Comparison of ENCODE assay signal across 11 mouse cellular contexts in the genomic region with DNA sequence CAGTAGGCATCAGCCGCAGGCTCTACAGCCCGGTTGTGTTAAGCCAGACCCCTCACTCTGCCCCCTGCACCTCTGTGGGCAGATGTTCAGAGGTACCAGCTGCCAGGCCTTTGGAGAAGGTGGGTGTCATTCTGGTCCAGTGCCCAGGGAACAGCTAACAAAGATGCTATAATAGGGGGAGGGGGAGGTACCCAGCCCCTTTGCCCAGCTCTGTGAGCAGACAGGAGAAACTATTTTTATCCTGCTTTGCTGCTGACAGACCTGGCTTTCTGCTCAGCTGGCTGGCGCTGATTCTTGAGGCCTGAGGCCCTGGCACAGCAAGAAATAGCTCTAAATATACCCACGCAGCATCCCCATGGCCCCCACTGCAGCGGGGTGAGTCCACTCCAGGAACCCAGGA. TPM values are rescaled to one million over a fixed set of nuclear protein-coding genes. Genes with fewer than 3 reads are reported as not detected.
DNase-seq lines count a peak whose midpoint lies in the region; ATAC-seq and TF ChIP-seq lines count a peak whose summit lies in the region.
"Had no signal": no experiment of that assay in that cellular context is flagged by ENCODE, and none has a peak within 500 bp of the region (broad histone marks: within the 10 kb centered on the region; RNA-seq: fewer than 3 reads in every experiment).

No protein-coding gene starts in this region.

- peak; percentile 39 to 61 for DNase-seq in left cerebral cortex, adult 18-20 months (ENCODE audit: low spot score in 2 of 2)
- DNase-seq in left cerebral cortex, adult 11 months (ENCODE audit: low spot score): no peak
- DNase-seq in gastrocnemius, postnatal 25 days: peak; percentile 35
- no peak for DNase-seq in hindbrain, embryonic 10.5 days (ENCODE audit: low spot score)
- no peak for DNase-seq in thymus, adult 2 months
- DNase-seq: cerebellum, adult 11 months; liver, postnatal 0 days had no signal

- TF ChIP-seq POLR2A in thymus, adult 2 months (IDR thresholded peaks at IDR 0.05; ENCODE audit: control insufficient read depth, extremely low read depth, insufficient read depth, low read length, poor library complexity): no peak

- H3K36me3 ChIP-seq in hindbrain, embryonic 10.5 days: peaks cover 28% of the 10 kb centered on the region; the same call in 1 of the 2 replicates
- peaks cover 55% of the 10 kb centered on the region for H3K36me3 ChIP-seq in neural tube, embryonic 13.5 days
- no peaks in the 10 kb centered on the region for H3K36me3 ChIP-seq in thymus, adult 2 months (ENCODE audit: control insufficient read depth, insufficient read depth, low read length)
- no peaks in the 10 kb centered on the region for H3K36me3 ChIP-seq in kidney, embryonic 14.5 days (ENCODE audit: control insufficient read depth, insufficient read depth, low read length)

- H3K27ac ChIP-seq in hindbrain, embryonic 10.5 days: 0 out of 2 replicates have a peak overlapping the region, but pooled peaks have one; percentile 23
- peak overlapping the region; percentile 71 for H3K27ac ChIP-seq in neural tube, embryonic 13.5 days (replicated peaks)
- H3K27ac ChIP-seq in thymus, adult 2 months (ENCODE audit: control insufficient read depth, insufficient read depth, low read length): no peak overlapping the region
- no peak overlapping the region for H3K27ac ChIP-seq in kidney, embryonic 14.5 days (ENCODE audit: low read depth, low read length)

- H3K27me3 ChIP-seq in hindbrain, embryonic 10.5 days (ENCODE audit: insufficient read depth, poor library complexity, severe bottlenecking): peaks cover 85% of the 10 kb centered on the region
- no peaks in the 10 kb centered on the region for H3K27me3 ChIP-seq in neural tube, embryonic 13.5 days
- peaks cover 2% of the 10 kb centered on the region; the same call in 1 of the 2 replicates for H3K27me3 ChIP-seq in thymus, adult 2 months (ENCODE audit: control insufficient read depth, insufficient read depth, low read length)
- H3K27me3 ChIP-seq in kidney, embryonic 14.5 days (ENCODE audit: control insufficient read depth, insufficient read depth, low read length): peaks cover 41% of the 10 kb centered on the region

- H3K4me1 ChIP-seq in hindbrain, embryonic 10.5 days (replicated peaks): peaks cover 72% of the 10 kb centered on the region
- H3K4me1 ChIP-seq in neural tube, embryonic 13.5 days (replicated peaks): peaks cover 87% of the 10 kb centered on the region
- 0 out of 2 replicates have a peak, but pooled peaks cover under 1% of the 10 kb centered on the region for H3K4me1 ChIP-seq in thymus, adult 2 months (replicated peaks; ENCODE audit: control insufficient read depth, insufficient read depth, low read length)
- H3K4me1 ChIP-seq in kidney, embryonic 14.5 days (ENCODE audit: control insufficient read depth, insufficient read depth, low read length): 0 out of 2 replicates have a peak, but pooled peaks cover 2% of the 10 kb centered on the region

- ATAC-seq in neural tube, embryonic 13.5 days (ENCODE audit: low read depth): no peak
- no peak for ATAC-seq in monocyte, adult 5-6 weeks (replicated peaks; ENCODE audit: insufficient number of reproducible peaks, low FRiP score, low TSS enrichment, poor library complexity, severe bottlenecking)
- ATAC-seq in kidney, embryonic 14.5 days (ENCODE audit: low FRiP score, low TSS enrichment): no peak
- ATAC-seq: inflammation-experienced regulatory T-cells, adult 6 months; liver, postnatal 0 days had no signal

- peak overlapping the region; percentile 95 for H3K4me2 ChIP-seq in neural tube, embryonic 13.5 days
- H3K4me2 ChIP-seq in kidney, embryonic 14.5 days (replicated peaks; ENCODE audit: low read depth, low read length): no peak overlapping the region

- H3K4me3 ChIP-seq in hindbrain, embryonic 10.5 days: peak overlapping the region; percentile 3; the same call in 1 of the 2 replicates
- H3K4me3 ChIP-seq in neural tube, embryonic 13.5 days: peak overlapping the region; percentile 94
- no peak overlapping the region for H3K4me3 ChIP-seq in thymus, adult 2 months (ENCODE audit: control insufficient read depth, insufficient read depth, low read length)
- H3K4me3 ChIP-seq in kidney, embryonic 14.5 days (ENCODE audit: low read length): no peak overlapping the region

- TF ChIP-seq CTCF in thymus, adult 2 months (IDR thresholded peaks at IDR 0.05; ENCODE audit: borderline replicate concordance, control insufficient read depth, extremely low read depth, insufficient read depth, low read length, poor library complexity): no peak

- H3K9me3 ChIP-seq in hindbrain, embryonic 10.5 days: no peaks in the 10 kb centered on the region
- H3K9me3 ChIP-seq in neural tube, embryonic 13.5 days: no peaks in the 10 kb centered on the region
- H3K9me3 ChIP-seq in kidney, embryonic 14.5 days (ENCODE audit: control insufficient read depth, low read length): no peaks in the 10 kb centered on the region

- peak overlapping the region; percentile 66 for H3K9ac ChIP-seq in neural tube, embryonic 13.5 days
- H3K9ac ChIP-seq in kidney, embryonic 14.5 days (ENCODE audit: low read depth, low read length): no peak overlapping the region
- H3K9ac ChIP-seq: liver, postnatal 0 days had no signal

- 84% methylated on average over 5 of the region's 5 CpGs for WGBS in hindbrain, embryonic 10.5 days
- WGBS in neural tube, embryonic 13.5 days: 73% methylated on average over 5 of the region's 5 CpGs
- WGBS in thymus, adult 2 months: 85% methylated on average over 5 of the region's 5 CpGs
- whole genome bisulfite sequencing in kidney, embryonic 14.5 days: 77% methylated on average over 5 of the region's 5 CpGs

RNA-seq across cellular contexts. Expression of a gene that starts 5.8 kb away (rescaled TPM):
- total RNA-seq in left cerebral cortex, adult 18-20 months (2021): 10 to 100 TPM; 20.5 to 20.7 TPM
- total RNA-seq in gastrocnemius, postnatal 25 days (2021): not detected
- 5.5 and 19.0 TPM in 2 replicates for polyA plus RNA-seq in hindbrain, embryonic 10.5 days (2016; fragmentation: Nextera tagmentation; extraction: Ambion mirVana)
- 30.0 and 30.2 TPM in 2 replicates for polyA plus RNA-seq in neural tube, embryonic 13.5 days (2015; fragmentation: Nextera tagmentation; extraction: Ambion mirVana)
- not detected in 3 replicates for total RNA-seq in monocyte, adult 5-6 weeks (2017)
- polyA plus RNA-seq in thymus, adult 2 months (2012; rRNA removed): 0.16 and 0.27 TPM in 2 replicates
- not detected in 2 replicates for polyA plus RNA-seq in kidney, embryonic 14.5 days (2014; fragmentation: Nextera tagmentation; extraction: Ambion mirVana)
- polyA plus RNA-seq: inflammation-experienced regulatory T-cells, adult 6 months; liver, postnatal 0 days had no signal

RNA-seq across cellular contexts. Expression of a gene that starts 18.2 kb away (rescaled TPM):
- 100 to 1,000 TPM; 103 to 106 TPM for total RNA-seq in left cerebral cortex, adult 18-20 months (2021)
- total RNA-seq in gastrocnemius, postnatal 25 days (2021): 10 to 100 TPM; 18.8 to 24.8 TPM
- polyA plus RNA-seq in hindbrain, embryonic 10.5 days (2016; fragmentation: Nextera tagmentation; extraction: Ambion mirVana): 15.6 and 18.7 TPM in 2 replicates
- polyA plus RNA-seq in neural tube, embryonic 13.5 days (2015; fragmentation: Nextera tagmentation; extraction: Ambion mirVana): 19.0 TPM in 2 replicates
- 14.1 to 28.0 TPM (median 16.1 TPM) in 3 replicates for total RNA-seq in monocyte, adult 5-6 weeks (2017)
- 46.8 and 50.3 TPM in 2 replicates for polyA plus RNA-seq in thymus, adult 2 months (2012; rRNA removed)
- polyA plus RNA-seq in kidney, embryonic 14.5 days (2014; fragmentation: Nextera tagmentation; extraction: Ambion mirVana): 4.7 and 9.5 TPM in 2 replicates

RNA-seq across cellular contexts. Expression of a gene that starts 56.2 kb away (rescaled TPM):
- 1 to 10 TPM; 1.5 to 1.8 TPM for total RNA-seq in left cerebral cortex, adult 18-20 months (2021)
- total RNA-seq in gastrocnemius, postnatal 25 days (2021): 10 to 100 TPM; 11.2 to 12.4 TPM
- 5.2 and 7.6 TPM in 2 replicates for polyA plus RNA-seq in hindbrain, embryonic 10.5 days (2016; fragmentation: Nextera tagmentation; extraction: Ambion mirVana)
- polyA plus RNA-seq in neural tube, embryonic 13.5 days (2015; fragmentation: Nextera tagmentation; extraction: Ambion mirVana): 6.9 and 7.4 TPM in 2 replicates
- not detected in 3 replicates for total RNA-seq in monocyte, adult 5-6 weeks (2017)
- polyA plus RNA-seq in thymus, adult 2 months (2012; rRNA removed): 3.4 and 5.0 TPM in 2 replicates
- polyA plus RNA-seq in kidney, embryonic 14.5 days (2014; fragmentation: Nextera tagmentation; extraction: Ambion mirVana): 18.2 and 19.2 TPM in 2 replicates
- polyA plus RNA-seq: inflammation-experienced regulatory T-cells, adult 6 months had no signal

Comparison
In these comparisons a context has a peak if more than half of its experiments do, and no peak if none do; other contexts are left out.
1. DNase-seq: peak in left cerebral cortex, adult 18-20 months (2 of 2) and gastrocnemius, postnatal 25 days (single experiment); none in left cerebral cortex, adult 11 months (single experiment), hindbrain, embryonic 10.5 days (single experiment) and thymus, adult 2 months (single experiment).
2. H3K27ac ChIP-seq: peak in hindbrain, embryonic 10.5 days (single experiment) and neural tube, embryonic 13.5 days (single experiment); none in thymus, adult 2 months (single experiment) and kidney, embryonic 14.5 days (single experiment).
3. H3K4me3 ChIP-seq: peak in hindbrain, embryonic 10.5 days (single experiment) and neural tube, embryonic 13.5 days (single experiment); none in thymus, adult 2 months (single experiment) and kidney, embryonic 14.5 days (single experiment).